Mouse (Mus musculus) cerebellum, adult 2 months (tissue): ENCODE measurements around the gene Adgrl1.

Experiments
- CTCF ChIP-seq: fragments of 200-500 bp; IDR thresholded peaks from 2 replicates; pipeline ENCODE4 v1.5.1; 2011; ENCODE audit warnings: low read depth, mild to moderate bottlenecking, control low read depth, low read length, moderate library complexity, borderline replicate concordance; ENCODE audit not compliant: insufficient read depth
- POLR2A ChIP-seq: fragments of 200-500 bp; IDR thresholded peaks from 2 replicates; pipeline ENCODE4 v1.6.1; 2011; ENCODE audit warnings: low read length, control low read depth, borderline replicate concordance; ENCODE audit not compliant: insufficient read depth

DNA sequence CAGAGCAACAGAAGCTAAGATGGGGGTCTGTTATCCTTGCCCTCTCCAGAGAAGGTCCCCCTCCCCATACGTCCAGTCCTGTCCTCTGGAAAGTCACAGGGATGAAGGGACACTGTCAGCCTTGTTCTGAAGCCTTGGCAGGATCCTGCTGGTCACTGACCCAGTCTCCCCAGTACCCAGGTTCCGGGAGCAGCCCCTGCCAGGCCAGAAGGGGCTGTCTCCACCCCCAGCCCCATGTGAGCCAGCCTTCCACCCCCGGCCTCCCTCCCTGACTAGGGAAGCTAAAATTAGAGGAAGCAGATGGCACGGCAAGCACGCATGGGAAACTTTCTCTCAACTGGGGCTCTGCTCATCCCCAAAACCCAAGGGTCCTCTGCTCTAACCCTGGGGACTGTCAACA is 16.1 kb downstream of the Adgrl1 start:
- TF ChIP-seq CTCF (no peak), POLR2A (no peak)
